Comparison of ENCODE assay signal across 8 mouse cellular contexts in the genomic region with DNA sequence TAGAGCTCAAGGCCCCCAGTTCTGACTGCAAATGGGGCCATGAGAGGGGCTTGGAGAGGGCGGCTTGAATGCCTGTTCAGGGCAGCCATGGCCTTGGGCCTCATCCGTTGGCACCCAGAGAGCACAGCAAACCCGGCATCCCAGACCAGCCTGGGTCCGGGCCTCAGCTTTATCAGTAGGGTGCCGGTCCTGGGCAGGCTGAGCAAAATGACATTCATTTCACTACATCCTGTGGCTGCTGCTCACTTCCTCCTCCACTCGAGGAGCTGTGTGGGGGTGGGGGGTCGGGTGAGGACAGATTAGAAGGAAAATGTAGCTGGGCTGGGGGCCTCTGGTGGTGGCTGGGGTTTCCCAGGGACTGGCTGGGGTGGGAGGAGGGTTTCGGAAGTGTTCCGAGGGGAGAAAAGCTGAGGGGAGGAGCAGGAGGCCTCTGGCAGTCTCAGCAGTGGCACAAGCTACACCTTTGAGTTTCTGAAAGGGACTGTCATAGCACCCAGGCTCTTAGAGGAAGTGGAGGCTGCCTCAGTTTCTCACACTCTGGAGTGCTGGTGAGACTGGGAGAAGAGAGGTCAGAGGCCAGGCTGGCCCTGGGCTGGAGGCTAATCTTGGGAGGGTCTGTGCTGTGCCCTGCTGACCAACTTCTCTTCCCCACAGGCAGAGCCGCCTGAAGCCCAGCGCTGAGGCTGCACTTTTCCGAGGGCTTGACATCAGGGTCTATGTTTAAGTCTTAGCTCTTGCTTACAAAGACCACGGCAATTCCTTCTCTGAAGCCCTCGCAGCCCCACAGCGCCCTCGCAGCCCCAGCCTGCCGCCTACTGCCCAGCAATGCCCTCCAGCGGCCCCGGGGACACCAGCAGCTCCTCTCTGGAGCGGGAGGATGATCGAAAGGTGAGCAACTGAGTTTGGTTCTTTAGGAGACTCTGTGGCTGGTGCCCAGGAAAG. TPM values are rescaled to one million over a fixed set of nuclear protein-coding genes. Genes with fewer than 3 reads are reported as not detected.
DNase-seq lines count a peak whose midpoint lies in the region; ATAC-seq and TF ChIP-seq lines count a peak whose summit lies in the region.

No protein-coding gene starts in this region.

- no peak for TF ChIP-seq EP300 in heart, adult 2 months (IDR thresholded peaks at IDR 0.05; ENCODE audit: insufficient read depth, low read depth, low read length)

- TF ChIP-seq CTCF in layer of hippocampus, adult 2 months (conservative IDR thresholded peaks at IDR 0.05): peak; percentile 70
- peak; percentile 74 for TF ChIP-seq CTCF in heart, adult 2 months (IDR thresholded peaks at IDR 0.05)

- H3K79me2 ChIP-seq in heart, adult 2 months (replicated peaks; ENCODE audit: control insufficient read depth, insufficient read depth, low read length): peaks cover under 1% of the 10 kb centered on the region; the same call in 1 of the 2 replicates

- ATAC-seq in megakaryocyte-erythroid progenitor cell, adult 5-6 weeks (replicated peaks; ENCODE audit: low FRiP score, low TSS enrichment, poor library complexity, severe bottlenecking): peak; percentile 73
- peak; percentile 63 for ATAC-seq in stomach, embryonic 16.5 days (ENCODE audit: insufficient read depth, low FRiP score)
- no peak for ATAC-seq in erythroblast, adult 5-6 weeks (replicated peaks; ENCODE audit: low FRiP score, poor library complexity, severe bottlenecking)

- H3K4me1 ChIP-seq in heart, adult 2 months (ENCODE audit: control insufficient read depth, insufficient read depth, low read length): peaks cover 22% of the 10 kb centered on the region
- H3K4me1 ChIP-seq in stomach, embryonic 16.5 days (ENCODE audit: control insufficient read depth, insufficient read depth, low read length): peaks cover 39% of the 10 kb centered on the region

- no peak for DNase-seq in layer of hippocampus, adult 2 months (ENCODE audit: low spot score in 2 of 2)
- DNase-seq in layer of hippocampus, adult 8-10 months (ENCODE audit: low spot score in 2 of 2): no peak
- peak; percentile 69 to 80 for DNase-seq in adrenal gland, postnatal 36 days
- peak; percentile 59 to 70 for DNase-seq in heart, adult 2 months
- peak; percentile 52 for DNase-seq in kidney, postnatal 14 days

- H3K4me3 ChIP-seq in layer of hippocampus, adult 2 months: peak overlapping the region; percentile 40
- H3K4me3 ChIP-seq in heart, adult 2 months: peak overlapping the region; percentile 39
- H3K4me3 ChIP-seq in stomach, embryonic 16.5 days (replicated peaks; ENCODE audit: low read length): peak overlapping the region; percentile 25

- intact Hi-C loops in heart, adult 2 months (cut with DNase I): loop anchor here (2.0 kb wide), 1 partner anchor 26 kb away; no protein-coding TSS in a partner anchor

- H3K27me3 ChIP-seq in heart, adult 2 months (ENCODE audit: control insufficient read depth, insufficient read depth, low read length): no peaks in the 10 kb centered on the region
- no peaks in the 10 kb centered on the region for H3K27me3 ChIP-seq in stomach, embryonic 16.5 days (ENCODE audit: control insufficient read depth, insufficient read depth, low read length)

- peak overlapping the region; percentile 54 for H3K4me2 ChIP-seq in stomach, embryonic 16.5 days (ENCODE audit: low read depth, low read length)

- peak overlapping the region; percentile 24 for H3K9ac ChIP-seq in heart, adult 2 months (ENCODE audit: low read depth, low read length)
- H3K9ac ChIP-seq in stomach, embryonic 16.5 days (ENCODE audit: low read length): peak overlapping the region; percentile 61

- 20% methylated on average over 21 of the region's 21 CpGs for WGBS in heart, adult 2 months
- WGBS in stomach, embryonic 16.5 days: 15% methylated on average over 21 of the region's 21 CpGs

- no peaks in the 10 kb centered on the region for H3K36me3 ChIP-seq in heart, adult 2 months (ENCODE audit: control insufficient read depth, insufficient read depth, low read length)
- peaks cover 14% of the 10 kb centered on the region for H3K36me3 ChIP-seq in stomach, embryonic 16.5 days (ENCODE audit: control insufficient read depth, insufficient read depth, low read length)

- no peaks in the 10 kb centered on the region for H3K9me3 ChIP-seq in stomach, embryonic 16.5 days (replicated peaks; ENCODE audit: control insufficient read depth, low read length)

- peak overlapping the region; percentile 80 for H3K27ac ChIP-seq in layer of hippocampus, adult 2 months
- H3K27ac ChIP-seq in heart, adult 2 months: peak overlapping the region; percentile 84
- peak overlapping the region; percentile 90 for H3K27ac ChIP-seq in stomach, embryonic 16.5 days (ENCODE audit: low read length)

- TF ChIP-seq POLR2A in heart, adult 2 months (IDR thresholded peaks at IDR 0.05; ENCODE audit: insufficient read depth, low read depth, low read length): no peak

RNA-seq across cellular contexts. Expression of a gene that starts 28.8 kb away (rescaled TPM):
- 10 to 100 TPM; 70.3 to 82.5 TPM for total RNA-seq in layer of hippocampus, adult 2 months (2021)
- total RNA-seq in layer of hippocampus, adult 8-10 months (2022): 10 to 100 TPM; 74.0 to 91.8 (median 80.6) TPM
- 10 to 100 TPM; 51.6 to 52.4 TPM for total RNA-seq in adrenal gland, postnatal 36 days (2021)
- total RNA-seq in heart, adult 2 months (2021): 10 to 100 TPM; 50.9 to 56.0 TPM
- 13.6 and 22.4 TPM in 2 replicates for polyA plus RNA-seq in heart, adult 2 months (2012; rRNA removed)
- 13.4 and 30.0 TPM in 2 replicates for total RNA-seq in megakaryocyte-erythroid progenitor cell, adult 5-6 weeks (2014; fragmentation: Nextera tagmentation)
- total RNA-seq in megakaryocyte-erythroid progenitor cell, adult 5-6 weeks (2017): 10.7 and 16.8 TPM in 2 replicates
- polyA plus RNA-seq in stomach, embryonic 16.5 days (2015; fragmentation: Nextera tagmentation; extraction: Ambion mirVana): 49.6 and 60.4 TPM in 2 replicates
- 5.4 and 8.6 TPM in 2 replicates for total RNA-seq in erythroblast, adult 5-6 weeks (2015; ENCODE audit: low replicate concordance)
- 2.9 and 5.3 TPM in 2 replicates for total RNA-seq in erythroblast, adult 5-6 weeks (2017; ENCODE audit: low replicate concordance)

Comparison
In these comparisons a context has a peak if more than half of its experiments do, and no peak if none do; other contexts are left out.
1. DNase-seq: peak in adrenal gland, postnatal 36 days (2 of 2), heart, adult 2 months (2 of 2) and kidney, postnatal 14 days (single experiment); none in layer of hippocampus, adult 2 months (0 of 2) and layer of hippocampus, adult 8-10 months (0 of 2).
2. Peak in every context shown above with its lines, with median percentiles within 50 percentile points of each other: H3K27ac ChIP-seq and H3K4me3 ChIP-seq.